Mouse (Mus musculus): ENCODE results near the gene Csrnp1.
"Not testable (repeated sequence)": the region's sequence is repeated elsewhere in the genome, so short reads cannot be mapped to it uniquely, and the experiment has no call there.

Gene Csrnp1

GRCm38 (mm10) chr9:119984536-119985011 is at the start of gene Csrnp1:
TSS of gene Csrnp1 (minus strand) at chr9:119984658.
- DNase-seq (ENCODE audit: low read depth): no peak

- no peak for DNase-seq (ENCODE audit: low read depth)
Observed at GRCm38 (mm10) chr9:120032710-120033109, 48.3 kb upstream of the Csrnp1 start.

- no peak for DNase-seq (ENCODE audit: low read depth)
Observed at GRCm38 (mm10) chr9:120030421-120030820, 46.0 kb upstream of the Csrnp1 start.

GRCm38 (mm10) chr9:120029880-120030279 is 45.4 kb upstream of the Csrnp1 start:
- no peak for DNase-seq (ENCODE audit: low read depth)

GRCm38 (mm10) chr9:120027401-120028151 is 43.1 kb upstream of the Csrnp1 start:
- DNase-seq (ENCODE audit: low read depth): peak; percentile 84

GRCm38 (mm10) chr9:120024625-120025024 is 40.2 kb upstream of the Csrnp1 start:
- DNase-seq (ENCODE audit: low read depth): no peak

- no peak for DNase-seq (ENCODE audit: low read depth)
Observed at GRCm38 (mm10) chr9:120024171-120024570, 39.7 kb upstream of the Csrnp1 start.

GRCm38 (mm10) chr9:120023086-120023811 is 38.8 kb upstream of the Csrnp1 start, which contains the start of gene Xirp1:
TSS of gene Xirp1 (minus strand) at chr9:120023598.
- DNase-seq (ENCODE audit: low read depth): no peak

- no peak for DNase-seq (ENCODE audit: low read depth)
Observed at GRCm38 (mm10) chr9:120021164-120021563, 36.7 kb upstream of the Csrnp1 start.

GRCm38 (mm10) chr9:120020285-120020890 is 35.9 kb upstream of the Csrnp1 start:
- peak; percentile 76 for DNase-seq (ENCODE audit: low read depth)

- no peak for DNase-seq (ENCODE audit: low read depth)
Observed at GRCm38 (mm10) chr9:120016956-120017355, 32.5 kb upstream of the Csrnp1 start.

GRCm38 (mm10) chr9:120014828-120015227 is 30.4 kb upstream of the Csrnp1 start:
- no peak for DNase-seq (ENCODE audit: low read depth)

- no peak for DNase-seq (ENCODE audit: low read depth)
Observed at GRCm38 (mm10) chr9:120013251-120013820, 28.9 kb upstream of the Csrnp1 start.

GRCm38 (mm10) chr9:120012781-120013180 is 28.3 kb upstream of the Csrnp1 start:
- peak; percentile 68 for DNase-seq (ENCODE audit: low read depth)

- not testable (repeated sequence) for DNase-seq (ENCODE audit: low read depth)
Observed at GRCm38 (mm10) chr9:120012161-120012560, 27.7 kb upstream of the Csrnp1 start.

GRCm38 (mm10) chr9:120011533-120011932 is 27.1 kb upstream of the Csrnp1 start:
- peak; percentile 82 for DNase-seq (ENCODE audit: low read depth)

GRCm38 (mm10) chr9:120010781-120011511 is 26.5 kb upstream of the Csrnp1 start:
- peak; percentile 86 for DNase-seq (ENCODE audit: low read depth)

- no peak for DNase-seq (ENCODE audit: low read depth)
Observed at GRCm38 (mm10) chr9:120009871-120010270, 25.4 kb upstream of the Csrnp1 start.

GRCm38 (mm10) chr9:120009226-120009841 is 24.9 kb upstream of the Csrnp1 start:
- no peak for DNase-seq (ENCODE audit: low read depth)

GRCm38 (mm10) chr9:120007833-120008232 is 23.4 kb upstream of the Csrnp1 start:
- peak; percentile 17 for DNase-seq (ENCODE audit: low read depth)

GRCm38 (mm10) chr9:120005936-120006335 is 21.5 kb upstream of the Csrnp1 start:
- no peak for DNase-seq (ENCODE audit: low read depth)
